Mouse (Mus musculus) intestine, embryonic 16.5 days (tissue): ENCODE data around the gene Slc26a6. TPM values are rescaled to one million over a fixed set of nuclear protein-coding genes. Genes with fewer than 3 reads are reported as not detected.
A peak's percentile ranks its signal among the peaks of the same experiment; 100 is the strongest.

Source experiments
- ATAC-seq: fragments of 200-750 bp; cut with Nextera tagmentation; 2 replicates; pipeline ENCODE4 v1.8.0; 2017; ENCODE audit warnings: moderate TSS enrichment, moderate library complexity
- H3K27ac ChIP-seq: fragments of 300-500 bp; sonication (generic); 2 replicates; pipeline ENCODE4 v1.5.1; 2014; ENCODE audit warnings: mild to moderate bottlenecking, low read length
- H3K27me3 ChIP-seq: fragments of 300-500 bp; sonication (generic); replicated peaks from 2 replicates; pipeline ENCODE4 v1.6.1; 2014; ENCODE audit warnings: low read length, control low read depth, mixed read lengths; ENCODE audit not compliant: control insufficient read depth, insufficient read depth
- H3K36me3 ChIP-seq: fragments of 300-500 bp; sonication (generic); 2 replicates; pipeline ENCODE4 v1.6.1; 2014; ENCODE audit warnings: low read length, control low read depth; ENCODE audit not compliant: control insufficient read depth, insufficient read depth
- H3K4me1 ChIP-seq: fragments of 300-500 bp; sonication (generic); 2 replicates; pipeline ENCODE4 v1.6.1; 2014; ENCODE audit warnings: low read length, control low read depth, mixed read lengths; ENCODE audit not compliant: control insufficient read depth, insufficient read depth
- H3K4me2 ChIP-seq: fragments of 300-500 bp; sonication (generic); 2 replicates; pipeline ENCODE4 v1.6.1; 2014; ENCODE audit warnings: low read depth, low read length, control low read depth
- H3K4me3 ChIP-seq: fragments of 300-500 bp; sonication (generic); 2 replicates; pipeline ENCODE4 v1.5.1; 2014; ENCODE audit warnings: mild to moderate bottlenecking, low read length
- H3K9ac ChIP-seq: fragments of 300-500 bp; sonication (generic); 2 replicates; pipeline ENCODE4 v1.6.1; 2014; ENCODE audit warnings: low read depth, low read length
- H3K9me3 ChIP-seq: fragments of 300-500 bp; sonication (generic); 2 replicates; pipeline ENCODE4 v1.6.1; 2016; ENCODE audit warnings: low read length, control low read depth; ENCODE audit not compliant: control insufficient read depth
- WGBS: fragments of 180-500 bp; shearing (Covaris S2); extraction: QIAGEN DNeasy Blood & Tissue Kit; methylation state at CpG from one replicate; pipeline ENCODE4 v1.1.7; 2014; 5-methylcytosine and 5-hydroxymethylcytosine counted together
- polyA plus RNA-seq: library from polyadenylated mRNA; unstranded; fragments of >200 nt; fragmentation: Nextera tagmentation; extraction: Ambion mirVana; gene quantifications from 2 replicates; pipeline ENCODE4 v1.2.1, GENCODE M21; 2015

The Slc26a6 gene
- 75.9 and 94.2 TPM in 2 replicates for polyA plus RNA-seq

DNA sequence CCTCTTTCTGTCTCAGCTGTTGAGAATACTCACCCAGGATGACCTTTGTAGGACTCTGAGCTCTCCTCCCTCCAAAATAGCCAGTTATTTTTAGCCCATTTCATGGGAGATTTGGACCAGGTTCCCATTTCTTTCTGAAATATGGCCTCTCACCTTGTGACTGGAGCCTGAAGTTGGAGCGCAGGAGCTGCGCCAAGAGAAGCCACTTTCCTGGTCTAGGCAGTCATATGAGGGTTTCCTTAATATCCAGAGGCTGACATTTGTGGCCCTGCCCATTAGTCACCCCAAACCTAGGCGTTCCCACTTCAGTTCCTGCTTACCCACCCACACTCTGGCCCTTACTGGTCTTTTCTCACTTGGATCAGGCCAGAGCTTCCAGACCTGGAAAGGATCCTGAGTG is at the start of gene Slc26a6:
Gene Slc26a6 (plus strand): TSS at position 308 of the 400 bp plus-strand sequence.
- H3K4me2 ChIP-seq, result peak within 1 kb of the TSS; percentile 81
- H3K4me1 ChIP-seq, result peaks cover 13% of the 10 kb centered on the region
- H3K27ac ChIP-seq, result peak within 1 kb of the TSS; percentile 83
- ATAC-seq, result no peak
- peak within 1 kb of the TSS; percentile 72 for H3K4me3 ChIP-seq
- 83% methylated on average over 3 of the region's 3 CpGs for WGBS
- no peaks in the 10 kb centered on the region for H3K27me3 ChIP-seq
- H3K9ac ChIP-seq, result peak within 1 kb of the TSS; percentile 73
- no peaks in the 10 kb centered on the region for H3K9me3 ChIP-seq
- no peaks in the 10 kb centered on the region for H3K36me3 ChIP-seq

DNA sequence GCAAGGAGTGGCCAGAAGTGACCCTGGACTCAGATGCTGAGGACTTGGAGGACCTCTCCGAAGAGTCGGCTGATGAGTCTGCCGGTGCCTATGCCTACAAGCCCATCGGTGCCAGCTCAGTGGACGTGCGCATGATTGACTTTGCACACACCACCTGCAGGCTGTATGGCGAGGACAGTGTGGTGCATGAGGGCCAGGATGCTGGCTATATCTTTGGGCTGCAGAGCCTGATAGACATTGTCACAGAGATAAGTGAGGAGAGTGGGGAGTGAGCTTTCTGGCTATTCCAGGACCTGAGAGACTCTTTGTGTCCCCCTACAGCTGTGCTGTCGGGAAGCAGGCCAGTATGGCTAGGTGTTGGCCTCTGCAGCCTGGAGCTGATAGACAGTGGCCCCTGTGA is 47.3 kb upstream of the Slc26a6 start:
- Histone ChIP-seq H3K9me3 (no peaks in the 10 kb centered on the region), H3K27ac (no peak overlapping the region), H3K4me1 (peaks cover 15% of the 10 kb centered on the region), H3K9ac (no peak overlapping the region), H3K27me3 (no peaks in the 10 kb centered on the region), H3K4me3 (no peak overlapping the region), H3K36me3 (peaks cover 21% of the 10 kb centered on the region), H3K4me2 (no peak overlapping the region)
- 86% methylated on average over 8 of the region's 8 CpGs for WGBS
- ATAC-seq, result no peak

DNA sequence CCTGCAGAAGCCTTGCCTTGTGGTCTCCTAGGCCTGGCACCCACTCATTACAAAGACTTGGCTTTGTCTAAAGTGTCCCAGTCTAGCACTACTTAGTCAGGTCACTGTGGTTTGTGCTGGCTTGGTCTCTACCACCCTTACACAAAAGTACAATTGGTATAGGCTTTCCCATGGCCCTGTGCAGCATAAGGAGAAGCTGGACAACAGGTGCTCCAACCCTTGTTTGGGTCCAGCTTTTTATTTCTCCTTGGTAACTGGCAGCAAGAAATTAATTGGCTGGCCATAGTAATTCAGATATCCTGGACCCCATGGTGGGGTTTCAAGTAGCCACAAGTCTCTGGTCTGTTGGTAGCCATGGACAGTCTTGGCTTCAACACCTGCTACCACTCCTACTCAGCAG is 46.7 kb upstream of the Slc26a6 start:
- Histone ChIP-seq H3K4me2 (no peak overlapping the region), H3K27ac (no peak overlapping the region), H3K27me3 (no peaks in the 10 kb centered on the region), H3K9me3 (no peaks in the 10 kb centered on the region), H3K4me1 (peaks cover 15% of the 10 kb centered on the region), H3K9ac (no peak overlapping the region), H3K4me3 (no peak overlapping the region), H3K36me3 (peaks cover 21% of the 10 kb centered on the region)
- ATAC-seq, result no peak

DNA sequence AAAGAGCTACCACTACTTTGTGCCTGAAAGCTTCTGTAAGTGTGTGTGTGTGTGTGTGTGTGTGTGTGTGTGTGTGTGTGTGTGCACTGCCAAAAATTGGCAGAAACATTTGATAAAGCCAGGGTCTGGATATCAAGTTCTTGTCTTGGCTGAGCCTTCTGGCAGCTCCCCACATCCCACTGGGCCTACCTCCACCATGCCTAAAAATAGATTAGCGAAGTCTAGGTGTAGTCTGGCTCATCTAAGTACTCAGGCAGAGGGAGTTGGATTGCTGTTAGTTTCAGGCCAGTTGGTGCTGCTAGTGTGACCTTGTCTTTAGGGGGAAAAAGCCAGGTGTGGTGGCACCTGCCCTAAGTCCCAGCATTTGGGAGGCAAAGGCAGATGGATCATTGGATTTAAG is 46.3 kb upstream of the Slc26a6 start:
- Histone ChIP-seq H3K9me3 (no peaks in the 10 kb centered on the region), H3K4me3 (no peak overlapping the region), H3K27me3 (no peaks in the 10 kb centered on the region), H3K27ac (no peak overlapping the region), H3K4me1 (peaks cover 15% of the 10 kb centered on the region), H3K9ac (no peak overlapping the region), H3K36me3 (peaks cover 24% of the 10 kb centered on the region), H3K4me2 (no peak overlapping the region)
- WGBS, result 89% methylated on average over 1 of the region's 1 CpGs
- ATAC-seq, result no peak

DNA sequence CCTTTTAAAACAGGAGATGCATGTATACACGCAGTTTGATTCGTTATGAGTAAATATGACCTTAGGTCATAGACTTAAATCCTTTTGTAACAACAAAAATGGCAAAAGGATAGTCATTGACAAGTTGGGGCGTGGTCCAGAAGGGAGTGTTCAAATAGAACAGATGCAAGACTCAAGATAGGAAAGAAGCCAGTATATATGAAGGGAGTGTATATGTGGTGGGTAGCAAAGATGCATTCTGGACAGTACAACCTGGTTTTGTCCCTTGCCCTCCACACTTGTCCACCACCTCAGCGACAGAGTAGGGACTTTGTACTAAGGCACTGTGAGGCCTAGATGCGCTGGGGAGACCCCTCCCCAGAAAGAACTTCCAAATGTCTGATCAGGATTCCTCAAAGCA is 45.4 kb upstream of the Slc26a6 start:
- peak; percentile 47 for ATAC-seq
- Histone ChIP-seq H3K4me3 (no peak overlapping the region), H3K27ac (0 out of 2 replicates have a peak overlapping the region, but pooled peaks have one; percentile 1), H3K36me3 (peaks cover 22% of the 10 kb centered on the region), H3K4me1 (peaks cover 15% of the 10 kb centered on the region), H3K9me3 (no peaks in the 10 kb centered on the region), H3K9ac (no peak overlapping the region), H3K27me3 (no peaks in the 10 kb centered on the region), H3K4me2 (no peak overlapping the region)
- 71% methylated on average over 5 of the region's 5 CpGs for WGBS

DNA sequence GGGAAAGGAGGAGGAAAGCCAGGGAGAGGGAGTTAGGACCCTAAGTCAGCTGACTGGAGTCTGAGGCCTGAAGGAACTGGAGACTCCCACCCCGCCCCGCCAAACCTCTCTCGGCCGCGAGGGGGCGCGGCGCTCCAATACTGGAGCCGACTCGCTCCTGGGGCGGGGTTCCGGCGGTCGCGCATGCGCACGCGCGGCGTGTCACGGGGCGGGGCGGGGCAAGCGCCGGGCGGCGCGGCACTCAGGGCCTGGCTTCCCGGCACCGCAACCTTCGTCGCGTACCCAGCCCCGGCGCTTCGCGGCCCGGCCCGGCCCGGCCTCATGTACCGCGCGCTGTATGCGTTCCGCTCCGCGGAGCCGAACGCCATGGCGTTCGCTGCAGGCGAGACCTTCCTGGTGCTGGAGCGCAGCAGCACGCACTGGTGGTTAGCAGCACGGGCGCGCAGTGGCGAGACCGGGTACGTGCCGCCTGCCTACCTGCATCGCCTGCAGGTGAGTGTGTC is 44.9 kb upstream of the Slc26a6 start, which contains the start of gene Nckipsd:
Gene Nckipsd (plus strand): TSS at position 206 of the 503 bp plus-strand sequence.
- peaks cover 22% of the 10 kb centered on the region for H3K36me3 ChIP-seq
- ATAC-seq, result peak; percentile 92

DNA sequence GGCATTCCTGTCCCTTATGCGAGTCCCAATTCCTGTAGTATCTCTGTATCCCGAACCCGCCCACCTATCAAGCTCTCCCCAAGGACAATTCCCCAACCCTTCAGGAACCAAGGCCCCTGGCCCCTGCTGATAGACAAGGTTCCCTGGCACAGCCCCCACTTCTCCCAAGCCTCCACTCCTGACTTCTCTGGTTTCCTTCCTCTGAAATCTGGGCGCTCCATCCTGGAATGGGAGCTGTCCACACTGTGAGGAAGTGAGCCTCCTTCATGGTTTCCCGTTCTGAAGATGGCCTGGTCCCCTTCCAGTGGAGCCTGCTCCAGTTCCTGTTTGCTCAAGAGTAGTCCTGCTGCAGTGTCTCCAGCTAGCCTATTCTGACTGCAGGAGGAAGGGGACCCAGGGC is 43.9 kb upstream of the Slc26a6 start:
- H3K27ac ChIP-seq, result peak overlapping the region; percentile 23; the same call in 1 of the 2 replicates
- H3K4me3 ChIP-seq, result peak overlapping the region; percentile 83
- peaks cover 14% of the 10 kb centered on the region for H3K36me3 ChIP-seq
- ATAC-seq, result no peak
- H3K4me2 ChIP-seq, result peak overlapping the region; percentile 92
- H3K9me3 ChIP-seq, result no peaks in the 10 kb centered on the region
- peaks cover 15% of the 10 kb centered on the region for H3K4me1 ChIP-seq
- WGBS, result 57% methylated on average over 5 of the region's 5 CpGs
- peak overlapping the region; percentile 88; the same call in 1 of the 2 replicates for H3K9ac ChIP-seq
- no peaks in the 10 kb centered on the region for H3K27me3 ChIP-seq

More for the DNA sequence above, 44.9 kb upstream of the Slc26a6 start, which contains the start of gene Nckipsd:
- Histone ChIP-seq H3K9ac (peak within 1 kb of the TSS; percentile 88), H3K9me3 (no peaks in the 10 kb centered on the region), H3K4me2 (peak within 1 kb of the TSS; percentile 92), H3K27ac (peak within 1 kb of the TSS; percentile 1; the same call in 1 of the 2 replicates), H3K4me3 (peak within 1 kb of the TSS; percentile 83), H3K4me1 (peaks cover 15% of the 10 kb centered on the region), H3K27me3 (no peaks in the 10 kb centered on the region)
- under 1% methylated on average over 62 of the region's 62 CpGs for WGBS

DNA sequence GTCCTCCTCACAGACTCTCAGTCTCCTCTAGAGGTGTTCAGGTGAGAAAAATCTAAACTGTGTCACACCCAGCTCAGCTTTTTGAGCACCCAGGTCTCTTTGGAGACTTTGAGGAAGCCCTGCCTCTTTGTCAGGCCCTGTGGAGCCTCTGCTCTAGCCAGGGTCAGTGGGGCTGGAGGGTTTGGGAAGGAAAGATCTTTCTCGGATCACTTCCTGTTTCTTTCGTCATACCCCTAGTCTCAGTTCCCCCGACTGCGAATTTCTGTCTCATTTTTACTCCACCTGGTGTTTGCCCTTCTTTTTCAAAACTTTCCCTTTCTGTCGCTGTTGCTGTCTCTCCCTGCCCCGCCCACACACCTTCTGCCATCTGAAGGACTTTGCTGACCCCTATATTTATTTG is 43.4 kb upstream of the Slc26a6 start:
- no peak overlapping the region for H3K9ac ChIP-seq
- 0 out of 2 replicates have a peak overlapping the region, but pooled peaks have one; percentile 92 for H3K4me2 ChIP-seq
- no peaks in the 10 kb centered on the region for H3K9me3 ChIP-seq
- H3K27ac ChIP-seq, result peak overlapping the region; percentile 23; the same call in 1 of the 2 replicates
- ATAC-seq, result no peak
- H3K36me3 ChIP-seq, result peaks cover 9% of the 10 kb centered on the region
- H3K4me3 ChIP-seq, result no peak overlapping the region
- WGBS, result 71% methylated on average over 6 of the region's 6 CpGs
- H3K4me1 ChIP-seq, result peaks cover 15% of the 10 kb centered on the region
- no peaks in the 10 kb centered on the region for H3K27me3 ChIP-seq

DNA sequence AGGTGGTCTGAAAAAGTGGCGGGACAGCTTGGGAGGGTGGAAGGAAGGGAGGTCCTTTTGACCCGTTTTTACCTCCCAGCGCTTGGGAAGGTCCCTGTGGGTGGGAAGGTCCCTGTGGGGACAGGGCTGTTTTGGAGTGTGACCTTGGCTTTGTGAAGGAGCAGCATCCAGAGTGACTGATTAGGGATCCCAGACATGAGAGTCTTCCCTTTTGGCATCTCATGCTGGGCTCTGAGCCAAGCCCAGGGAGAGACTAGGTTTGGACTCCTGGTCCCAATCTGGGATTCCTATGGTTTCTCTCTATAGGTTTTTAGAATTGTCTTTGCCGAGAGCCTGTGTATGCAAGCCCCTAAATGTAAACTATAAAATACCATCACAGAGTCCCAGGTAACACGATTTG is 42.6 kb upstream of the Slc26a6 start:
- ATAC-seq, result no peak
- 0 out of 2 replicates have a peak, but pooled peaks cover 7% of the 10 kb centered on the region for H3K36me3 ChIP-seq
- H3K9ac ChIP-seq, result no peak overlapping the region
- H3K4me1 ChIP-seq, result peaks cover 15% of the 10 kb centered on the region
- 86% methylated on average over 5 of the region's 5 CpGs for WGBS
- H3K4me3 ChIP-seq, result no peak overlapping the region
- H3K27me3 ChIP-seq, result no peaks in the 10 kb centered on the region
- no peak overlapping the region for H3K4me2 ChIP-seq
- no peaks in the 10 kb centered on the region for H3K9me3 ChIP-seq
- H3K27ac ChIP-seq, result no peak overlapping the region

DNA sequence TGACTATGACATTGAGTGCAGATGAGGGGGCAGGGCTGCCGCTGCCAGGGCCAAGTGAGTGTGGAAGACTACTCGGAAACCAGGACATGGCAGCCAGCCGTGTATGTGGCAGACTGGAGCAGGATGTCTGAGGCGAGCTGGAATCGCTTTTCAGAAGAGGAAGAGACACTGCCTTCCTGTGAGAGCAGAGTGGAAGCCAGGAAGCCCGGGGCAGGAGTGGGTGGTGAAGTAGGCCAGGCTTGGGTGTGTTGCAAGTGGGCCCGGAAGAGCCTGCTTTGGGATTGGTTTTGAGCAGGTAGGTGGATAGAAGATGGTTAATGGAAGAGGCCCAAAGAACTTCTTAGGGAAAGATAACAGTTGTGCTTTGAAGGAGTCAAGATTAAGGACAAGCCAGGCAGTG is 37.5 kb upstream of the Slc26a6 start:
- H3K4me1 ChIP-seq, result no peaks in the 10 kb centered on the region
- 85% methylated on average over 7 of the region's 7 CpGs for WGBS
- no peak overlapping the region for H3K27ac ChIP-seq
- H3K36me3 ChIP-seq, result peaks cover 7% of the 10 kb centered on the region; the same call in 1 of the 2 replicates
- H3K4me3 ChIP-seq, result no peak overlapping the region
- H3K27me3 ChIP-seq, result no peaks in the 10 kb centered on the region
- ATAC-seq, result no peak
- H3K9ac ChIP-seq, result no peak overlapping the region
- no peak overlapping the region for H3K4me2 ChIP-seq
- H3K9me3 ChIP-seq, result no peaks in the 10 kb centered on the region
